Mouse (Mus musculus) adrenal gland, postnatal 10 days (tissue): ENCODE measurements around the gene Gm5737. TPM values are rescaled to one million over a fixed set of nuclear protein-coding genes. Genes with fewer than 3 reads are reported as not detected.

Experiments
- DNase-seq: peaks from one replicate; pipeline ENCODE4 v3.0.0; 2021; ENCODE audit warnings: mixed read lengths
- long read RNA-seq, 2 experiments: library from polyadenylated mRNA; stranded (forward); transcript quantifications; one replicate each; pipeline ENCODE4 v2.0.0; 2021
- total RNA-seq, 2 experiments: library from RNA; stranded (reverse); gene quantifications; 2 replicates each; pipeline ENCODE4 v1.2.3; 2021

Gene Gm5737
- total RNA-seq: under 1 TPM; 0.33 to 0.39 TPM
- long read RNA-seq, experiment 1, partial matches to known transcripts: 0 of 1 reads
- long read RNA-seq, experiment 1, other reads (novel, unspliced or antisense): 1 of 1 reads
- long read RNA-seq, experiment 2, partial matches to known transcripts: 0 of 2 reads
- long read RNA-seq, experiment 2, other reads (novel, unspliced or antisense): 2 of 2 reads

- no peak for DNase-seq
These were observed at the start of gene Gm5737 for GRCm38 (mm10) chr7:120811834-120812415. Gene Gm5737, plus strand, starts transcription at chr7:120812365.

GRCm38 (mm10) chr7:120767369-120767768, 44.8 kb upstream of the Gm5737 start:
- no peak for DNase-seq

- no peak for DNase-seq
These were observed 40.8 kb upstream of the Gm5737 start for GRCm38 (mm10) chr7:120771389-120771788.

GRCm38 (mm10) chr7:120778012-120778411, 34.2 kb upstream of the Gm5737 start:
- DNase-seq: no peak

- no peak for DNase-seq
These were observed 16.6 kb upstream of the Gm5737 start for GRCm38 (mm10) chr7:120795544-120795943.

GRCm38 (mm10) chr7:120796369-120796768, 15.8 kb upstream of the Gm5737 start:
- DNase-seq: no peak

GRCm38 (mm10) chr7:120803268-120803667, 8.9 kb upstream of the Gm5737 start:
- no peak for DNase-seq

GRCm38 (mm10) chr7:120809705-120810104, 2.5 kb upstream of the Gm5737 start:
- no peak for DNase-seq

GRCm38 (mm10) chr7:120817552-120817951, 5.4 kb downstream of the Gm5737 start:
- no peak for DNase-seq

GRCm38 (mm10) chr7:120819386-120819785, 7.2 kb downstream of the Gm5737 start:
- peak; percentile 50 for DNase-seq

- DNase-seq: peak; percentile 83
These were observed 11.1 kb downstream of the Gm5737 start for GRCm38 (mm10) chr7:120823248-120823647.

GRCm38 (mm10) chr7:120825097-120825496, 12.9 kb downstream of the Gm5737 start:
- DNase-seq: no peak

GRCm38 (mm10) chr7:120826408-120826807, 14.2 kb downstream of the Gm5737 start:
- peak; percentile 63 for DNase-seq

GRCm38 (mm10) chr7:120830431-120831381, 18.5 kb downstream of the Gm5737 start:
- DNase-seq: peak; percentile 78

GRCm38 (mm10) chr7:120834426-120834825, 22.3 kb downstream of the Gm5737 start:
- no peak for DNase-seq

- DNase-seq: peak; percentile 78
These were observed 22.8 kb downstream of the Gm5737 start for GRCm38 (mm10) chr7:120834863-120835372.

GRCm38 (mm10) chr7:120835449-120836359, 23.5 kb downstream of the Gm5737 start:
- peak; percentile 97 for DNase-seq

GRCm38 (mm10) chr7:120836361-120836760, 24.2 kb downstream of the Gm5737 start:
- DNase-seq: no peak

GRCm38 (mm10) chr7:120838436-120839160, 26.4 kb downstream of the Gm5737 start:
- peak; percentile 78 for DNase-seq

- no peak for DNase-seq
These were observed 27.6 kb downstream of the Gm5737 start for GRCm38 (mm10) chr7:120839786-120840185.
